Mouse (Mus musculus): ENCODE data around the gene Lrrc37a. TPM values are rescaled to one million over a fixed set of nuclear protein-coding genes. Genes with fewer than 3 reads are reported as not detected.

Gene Lrrc37a
- polyA plus RNA-seq, 1 experiment from 2014 or later = not detected

Other genes starting within 250 kb of the Lrrc37a start
- gene Map3k14, start 237.1 kb downstream of the Lrrc37a start, polyA plus RNA-seq (2015; fragmentation: Nextera tagmentation; extraction: Ambion mirVana) = 3.2 and 3.4 TPM in 2 replicates
- 3.2 and 3.4 TPM in 2 replicates for gene Arhgap27, start 140.9 kb downstream of the Lrrc37a start, polyA plus RNA-seq (2015; fragmentation: Nextera tagmentation; extraction: Ambion mirVana)
- 9.1 TPM in 2 replicates for gene Plekhm1, start 91.9 kb downstream of the Lrrc37a start, polyA plus RNA-seq (2015; fragmentation: Nextera tagmentation; extraction: Ambion mirVana)
- gene Gm884, start 116.5 kb upstream of the Lrrc37a start, polyA plus RNA-seq (2015; fragmentation: Nextera tagmentation; extraction: Ambion mirVana) = not detected in 2 replicates
- gene Lyzl6, start 134.3 kb upstream of the Lrrc37a start, polyA plus RNA-seq (2015; fragmentation: Nextera tagmentation; extraction: Ambion mirVana) = not detected in 2 replicates
- gene Rprml, start 145.0 kb upstream of the Lrrc37a start, polyA plus RNA-seq (2015; fragmentation: Nextera tagmentation; extraction: Ambion mirVana) = 0.26 TPM in 1 of 2 replicates, not detected in the other
- 90.7 and 91.6 TPM in 2 replicates for gene Gosr2, start 193.3 kb upstream of the Lrrc37a start, polyA plus RNA-seq (2015; fragmentation: Nextera tagmentation; extraction: Ambion mirVana)
- 0.13 and 0.21 TPM in 2 replicates for gene Wnt9b, start 245.2 kb upstream of the Lrrc37a start, polyA plus RNA-seq (2015; fragmentation: Nextera tagmentation; extraction: Ambion mirVana)